Mouse (Mus musculus) cortical plate, adult 2 months (tissue): ENCODE results near the gene Rtn4rl2.

Experiments used
- CTCF ChIP-seq: fragments of 200-500 bp; IDR thresholded peaks from 2 replicates; pipeline ENCODE4 v1.5.1; 2011; ENCODE audit warnings: mild to moderate bottlenecking, control low read depth, low read length; ENCODE audit not compliant: insufficient read depth; ENCODE audit errors: extremely low read depth
- POLR2A ChIP-seq: fragments of 200-500 bp; IDR thresholded peaks from 2 replicates; pipeline ENCODE4 v1.6.1; 2011; ENCODE audit warnings: mild to moderate bottlenecking, low read length, control low read depth; ENCODE audit not compliant: insufficient read depth; ENCODE audit errors: extremely low read depth

DNA sequence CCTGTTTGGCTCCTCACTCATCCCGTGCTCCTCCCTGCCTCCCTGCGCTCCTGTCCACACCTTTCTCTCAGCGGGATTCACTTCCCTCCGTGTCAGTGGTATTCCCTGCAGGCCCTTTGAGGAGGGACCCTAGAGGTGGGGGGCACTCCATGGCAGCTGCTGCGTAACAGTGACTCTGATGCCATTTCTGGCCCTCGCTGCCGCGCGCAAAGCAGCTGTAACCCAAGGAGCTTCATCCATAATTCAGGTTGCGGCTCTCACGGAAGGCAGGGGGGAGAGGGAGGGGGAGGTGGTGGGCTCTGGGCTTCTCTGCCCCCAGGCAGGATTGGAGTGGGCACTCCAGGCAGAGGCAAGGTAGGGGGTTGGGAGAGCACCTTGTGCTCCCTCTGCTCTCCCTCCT, 3.0 kb downstream of the Rtn4rl2 start:
- TF ChIP-seq POLR2A (no peak), CTCF (no peak)
